Mouse (Mus musculus) embryonic facial prominence, embryonic 12.5 days (tissue): ENCODE data around the gene Gstt1. TPM values are rescaled to one million over a fixed set of nuclear protein-coding genes. Genes with fewer than 3 reads are reported as not detected.
"Not testable (repeated sequence)": the region's sequence is repeated elsewhere in the genome, so short reads cannot be mapped to it uniquely, and the experiment has no call there.

Experiments
- ATAC-seq: fragments of 200-750 bp; cut with Nextera tagmentation; 2 replicates; pipeline ENCODE4 v1.8.0; 2017; ENCODE audit not compliant: insufficient number of reproducible peaks, insufficient read depth, low FRiP score, low TSS enrichment
- H3K27ac ChIP-seq: fragments of 300-500 bp; sonication (generic); 2 replicates; pipeline ENCODE4 v1.5.1; 2016; ENCODE audit warnings: mild to moderate bottlenecking
- H3K27me3 ChIP-seq: fragments of 300-500 bp; sonication (generic); 2 replicates; pipeline ENCODE4 v1.6.1; 2016; ENCODE audit warnings: mild to moderate bottlenecking, moderate library complexity
- H3K36me3 ChIP-seq: fragments of 300-500 bp; sonication (generic); 2 replicates; pipeline ENCODE4 v1.6.1; 2016; ENCODE audit warnings: mild to moderate bottlenecking
- H3K4me1 ChIP-seq: fragments of 300-500 bp; sonication (generic); 2 replicates; pipeline ENCODE4 v1.6.1; 2016
- H3K4me2 ChIP-seq: fragments of 300-500 bp; sonication (generic); replicated peaks from 2 replicates; pipeline ENCODE4 v1.6.1; 2016; ENCODE audit warnings: mild to moderate bottlenecking, moderate library complexity
- H3K4me3 ChIP-seq: fragments of 300-500 bp; sonication (generic); 2 replicates; pipeline ENCODE4 v1.5.1; 2016; ENCODE audit warnings: mild to moderate bottlenecking
- H3K9ac ChIP-seq: fragments of 300-500 bp; sonication (generic); 2 replicates; pipeline ENCODE4 v1.6.1; 2016; ENCODE audit warnings: mild to moderate bottlenecking, moderate library complexity
- H3K9me3 ChIP-seq: fragments of 300-500 bp; sonication (generic); 2 replicates; pipeline ENCODE4 v1.6.1; 2016; ENCODE audit warnings: mild to moderate bottlenecking, moderate library complexity
- WGBS: fragments of 180-500 bp; shearing (Covaris S2); methylation state at CpG from one replicate; pipeline ENCODE4 v1.1.7; 2016; 5-methylcytosine and 5-hydroxymethylcytosine counted together
- polyA plus RNA-seq: library from polyadenylated mRNA; unstranded; fragments of >200 nt; fragmentation: Nextera tagmentation; extraction: Ambion mirVana; gene quantifications from 2 replicates; pipeline ENCODE4 v1.2.1, GENCODE M21; 2016

Gene Gstt1
- 11.0 TPM in 2 replicates for polyA plus RNA-seq

DNA sequence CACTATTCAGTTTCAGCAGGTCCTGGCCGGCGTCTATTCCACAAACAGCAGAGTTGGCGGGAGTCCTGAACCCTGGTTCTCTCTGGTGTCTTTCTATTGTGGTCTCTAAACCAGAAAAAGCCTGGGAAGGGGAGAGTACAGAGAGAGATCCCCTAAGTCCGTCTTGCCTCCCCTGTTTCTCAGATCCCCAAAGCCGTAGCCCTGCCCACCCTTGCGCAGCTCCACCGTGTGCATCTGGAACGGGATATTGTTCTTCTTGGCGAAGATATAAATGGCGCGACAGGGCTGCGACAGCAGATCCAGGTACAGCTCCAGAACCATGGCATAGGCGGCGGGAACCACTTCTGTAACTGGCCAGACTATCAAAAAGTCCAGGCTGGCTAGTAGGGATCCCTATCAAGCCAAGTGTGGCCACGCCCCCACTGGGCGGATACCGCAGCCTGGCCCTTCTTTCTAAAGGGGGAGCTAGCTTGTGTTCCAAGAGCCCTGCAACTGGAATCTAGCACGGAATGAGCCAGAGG, at the start of gene Gstt1:
Gstt1 (minus strand) TSS at position 409 of the 521 bp plus-strand sequence.
- 2% methylated on average over 18 of the region's 18 CpGs for WGBS
- 0 out of 2 replicates have a peak, but pooled peaks cover 6% of the 10 kb centered on the region for H3K27me3 ChIP-seq
- peak within 1 kb of the TSS; percentile 45 for H3K9ac ChIP-seq
- peaks cover 23% of the 10 kb centered on the region for H3K4me1 ChIP-seq
- H3K9me3 ChIP-seq: no peaks in the 10 kb centered on the region
- H3K36me3 ChIP-seq: no peaks in the 10 kb centered on the region
- ATAC-seq: no peak
- peak within 1 kb of the TSS; percentile 80 for H3K4me2 ChIP-seq
- no peak within 1 kb of the TSS for H3K27ac ChIP-seq
- H3K4me3 ChIP-seq: peak within 1 kb of the TSS; percentile 42

DNA sequence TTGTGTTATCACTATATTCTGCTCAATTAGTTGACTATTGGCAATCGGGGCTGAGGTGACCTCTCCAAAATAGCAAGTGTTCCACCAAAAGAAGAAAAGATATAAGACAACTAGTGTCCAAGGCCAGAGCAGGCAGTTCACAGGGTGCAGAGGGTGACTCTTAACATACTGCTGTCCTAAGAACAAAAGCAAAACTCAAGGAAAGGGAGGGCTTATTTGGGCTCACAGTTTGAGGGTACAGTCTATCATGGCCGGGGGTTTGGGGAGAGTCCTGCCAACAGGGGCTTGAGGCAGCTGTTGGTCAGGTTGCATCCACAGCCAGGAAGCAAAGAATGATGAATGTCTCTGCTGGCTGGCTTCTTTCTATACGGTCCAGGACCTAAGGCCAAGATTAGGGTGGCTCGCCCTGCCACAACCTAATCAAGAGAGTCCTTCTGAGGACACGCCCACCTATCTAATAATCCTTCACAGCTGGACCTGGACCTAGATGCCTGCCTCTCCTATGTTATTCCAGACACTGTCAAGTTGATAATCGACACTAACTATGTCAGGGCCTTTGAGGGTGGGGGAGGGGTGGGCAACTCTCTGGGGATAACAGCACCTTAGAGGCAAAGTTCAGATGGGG, 47.0 kb upstream of the Gstt1 start:
- Histone ChIP-seq H3K4me1 (no peaks in the 10 kb centered on the region), H3K9me3 (no peaks in the 10 kb centered on the region), H3K27me3 (no peaks in the 10 kb centered on the region), H3K4me3 (no peak overlapping the region), H3K27ac (no peak overlapping the region), H3K36me3 (no peaks in the 10 kb centered on the region), H3K4me2 (no peak overlapping the region), H3K9ac (no peak overlapping the region)
- no peak for ATAC-seq
- 84% methylated on average over 6 of the region's 6 CpGs for WGBS

DNA sequence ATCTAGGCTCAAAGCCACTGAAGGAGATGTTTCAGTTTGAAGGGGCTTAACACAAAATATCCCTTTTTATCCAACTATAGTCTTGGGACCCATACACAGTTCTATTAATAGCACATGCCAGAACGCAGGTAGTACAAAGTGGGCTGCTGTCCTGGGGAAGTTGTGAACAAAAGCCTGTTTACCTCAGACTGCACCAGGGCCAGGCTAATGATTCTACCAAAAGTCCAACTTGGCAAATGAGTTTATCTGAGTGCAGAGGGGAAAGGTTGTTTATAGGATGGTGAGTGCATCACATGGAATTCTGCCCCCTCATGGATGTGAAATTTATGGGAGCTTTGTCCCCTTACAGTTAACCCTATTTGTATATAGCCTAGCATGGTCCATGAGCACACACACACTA, 46.4 kb upstream of the Gstt1 start:
- ATAC-seq: no peak

DNA sequence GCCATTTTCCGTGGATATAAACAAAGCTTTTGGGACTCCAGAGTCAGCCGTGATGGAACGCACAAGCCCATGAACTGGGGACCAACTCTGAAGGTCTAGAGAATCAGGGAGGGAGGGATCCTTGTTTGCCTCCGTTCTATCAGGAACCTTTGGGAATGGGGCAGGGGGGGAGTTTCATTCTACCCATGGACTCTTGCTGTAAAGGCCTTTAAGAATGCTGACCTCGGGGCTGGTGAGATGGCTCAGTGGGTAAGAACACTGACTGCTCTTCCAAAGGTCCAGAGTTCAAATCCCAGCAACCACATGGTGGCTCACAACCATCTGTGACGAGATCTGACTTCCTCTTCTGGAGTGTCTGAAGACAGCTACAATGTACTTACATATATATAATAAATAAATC, 45.5 kb upstream of the Gstt1 start:
- not testable (repeated sequence) for H3K4me2 ChIP-seq, H3K4me1 ChIP-seq, H3K27me3 ChIP-seq, H3K9ac ChIP-seq, H3K4me3 ChIP-seq, H3K27ac ChIP-seq, H3K36me3 ChIP-seq, H3K9me3 ChIP-seq, ATAC-seq
- 84% methylated on average over 6 of the region's 6 CpGs for WGBS

More for the DNA sequence above, 46.4 kb upstream of the Gstt1 start:
- Histone ChIP-seq H3K4me1 (no peaks in the 10 kb centered on the region), H3K27me3 (no peaks in the 10 kb centered on the region), H3K9me3 (no peaks in the 10 kb centered on the region), H3K4me3 (no peak overlapping the region), H3K27ac (no peak overlapping the region), H3K9ac (no peak overlapping the region), H3K4me2 (no peak overlapping the region), H3K36me3 (no peaks in the 10 kb centered on the region)
- WGBS: 85% methylated on average over 1 of the region's 1 CpGs

DNA sequence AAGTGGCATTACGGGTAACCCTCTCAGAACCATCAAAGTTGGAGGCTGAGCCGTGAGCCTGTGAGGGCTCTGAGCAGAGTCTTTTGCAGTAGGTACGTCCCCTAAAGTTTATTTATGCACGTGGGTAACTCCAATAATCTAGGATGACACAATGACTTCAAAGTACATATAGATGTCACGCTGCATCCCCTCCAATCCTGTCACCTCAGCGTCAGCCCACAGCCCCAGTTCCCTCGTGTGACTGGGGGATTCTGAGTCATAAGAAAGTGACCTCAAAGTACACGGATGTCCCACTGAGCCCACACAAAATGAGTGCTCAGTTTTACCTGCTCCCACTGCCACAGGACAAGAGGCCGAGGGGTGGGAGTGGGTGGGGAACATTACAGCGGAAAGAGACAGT, 40.7 kb upstream of the Gstt1 start:
- Histone ChIP-seq H3K9me3 (no peaks in the 10 kb centered on the region), H3K27ac (no peak overlapping the region), H3K4me3 (no peak overlapping the region), H3K27me3 (0 out of 2 replicates have a peak, but pooled peaks cover 4% of the 10 kb centered on the region), H3K36me3 (no peaks in the 10 kb centered on the region), H3K4me2 (no peak overlapping the region), H3K4me1 (peaks cover 21% of the 10 kb centered on the region; the same call in 1 of the 2 replicates), H3K9ac (no peak overlapping the region)
- 87% methylated on average over 10 of the region's 10 CpGs for WGBS
- no peak for ATAC-seq

DNA sequence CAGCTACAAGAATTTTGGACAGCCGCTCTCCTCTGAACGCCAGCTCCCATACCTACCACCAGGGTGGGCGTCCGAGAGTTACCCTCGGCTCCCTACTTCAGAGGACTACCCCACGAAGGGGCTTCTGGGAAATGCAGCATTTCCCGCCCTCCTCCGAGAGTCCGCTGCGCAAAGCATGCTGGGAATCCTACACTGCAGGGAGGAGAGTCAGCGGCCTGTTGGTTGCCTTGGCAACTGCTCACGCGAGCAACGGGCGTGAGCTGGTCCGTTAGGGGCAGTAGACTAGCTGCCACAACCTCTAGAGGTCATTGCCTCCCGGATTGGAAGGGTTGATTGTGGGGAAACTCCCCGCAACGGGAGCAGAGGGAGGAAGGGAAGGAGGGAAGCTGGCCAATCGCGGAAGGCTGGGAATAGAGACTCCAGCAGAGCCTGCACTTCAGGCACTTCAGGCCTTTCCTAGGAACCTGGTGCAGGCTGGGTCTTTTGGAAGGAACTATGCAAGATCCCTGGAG, 38.9 kb upstream of the Gstt1 start, which contains the start of gene Gstt2:
Gstt2 (minus strand) TSS at position 177 of the 512 bp plus-strand sequence.
- peak within 1 kb of the TSS; percentile 70 for H3K4me2 ChIP-seq
- no peaks in the 10 kb centered on the region for H3K9me3 ChIP-seq
- peak within 1 kb of the TSS; percentile 41 for H3K4me3 ChIP-seq
- H3K4me1 ChIP-seq: peaks cover 27% of the 10 kb centered on the region; the same call in 1 of the 2 replicates
- 0% methylated on average over 21 of the region's 21 CpGs for WGBS
- H3K27me3 ChIP-seq: peaks cover 15% of the 10 kb centered on the region; the same call in 1 of the 2 replicates
- ATAC-seq: peak; percentile 84
- H3K27ac ChIP-seq: peak within 1 kb of the TSS; percentile 88
- H3K36me3 ChIP-seq: no peaks in the 10 kb centered on the region
- H3K9ac ChIP-seq: peak within 1 kb of the TSS; percentile 50

DNA sequence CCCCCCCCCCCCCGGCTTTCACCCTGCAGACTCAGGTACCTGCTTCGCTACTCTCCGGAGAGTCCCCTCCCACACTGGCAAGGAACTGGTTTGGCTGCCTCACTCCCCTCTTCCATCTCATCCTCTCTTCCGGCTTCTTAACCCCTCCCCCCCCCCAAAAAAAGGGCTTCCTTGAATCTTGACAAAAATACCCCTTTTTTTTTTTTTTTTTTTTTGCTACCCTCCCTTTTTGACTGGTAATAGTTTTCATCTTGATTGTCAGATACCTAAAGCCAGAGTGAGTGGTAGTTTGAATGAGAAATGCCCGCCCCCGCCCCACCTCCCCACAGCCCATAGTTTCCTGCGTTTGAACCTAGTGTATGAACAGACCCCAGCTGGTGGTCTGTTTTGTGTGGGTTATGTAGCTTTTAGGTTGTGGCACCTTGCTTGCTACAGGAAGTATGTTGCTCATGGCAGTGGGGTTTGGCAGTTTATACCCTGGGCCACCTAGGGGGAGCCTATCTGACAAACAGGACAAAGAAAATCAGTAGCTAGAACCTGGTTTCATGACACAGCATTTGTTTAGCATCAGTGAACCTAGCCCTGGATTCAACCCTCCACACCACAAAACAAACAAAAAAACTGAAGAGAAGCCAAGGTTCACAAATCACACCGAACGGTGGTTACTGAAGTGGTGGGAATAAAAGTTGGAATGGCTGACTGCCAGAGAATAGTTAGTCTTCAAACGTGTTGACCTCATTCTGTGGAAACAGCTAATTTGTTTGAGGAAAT, 37.6 kb upstream of the Gstt1 start:
- Histone ChIP-seq H3K27ac (no peak overlapping the region), H3K9me3 (no peaks in the 10 kb centered on the region), H3K4me2 (peak overlapping the region; percentile 66), H3K36me3 (no peaks in the 10 kb centered on the region), H3K9ac (no peak overlapping the region), H3K4me3 (peak overlapping the region; percentile 26), H3K4me1 (peaks cover 27% of the 10 kb centered on the region; the same call in 1 of the 2 replicates), H3K27me3 (peaks cover 16% of the 10 kb centered on the region; the same call in 1 of the 2 replicates)
- ATAC-seq: no peak
- 25% methylated on average over 10 of the region's 10 CpGs for WGBS

DNA sequence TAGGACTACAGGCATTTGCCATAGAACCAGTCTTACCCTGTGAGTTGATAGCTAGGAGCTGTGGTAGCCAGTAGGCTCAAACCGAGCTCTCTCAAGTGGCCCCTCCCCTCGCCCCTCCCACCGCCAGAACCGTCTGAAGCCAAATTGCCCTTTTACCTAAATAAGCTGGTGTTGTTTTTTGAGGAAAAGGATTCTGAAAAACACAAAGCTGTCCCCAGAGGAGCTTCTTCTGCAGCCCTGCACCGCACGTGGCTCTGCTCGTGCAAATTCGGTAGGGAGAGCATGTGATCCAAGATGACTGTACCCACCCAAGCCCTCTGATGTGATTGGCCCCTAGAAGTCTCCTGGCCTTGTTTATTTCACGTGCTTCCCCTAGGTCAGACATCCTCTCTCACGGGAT, 36.9 kb upstream of the Gstt1 start:
- peak overlapping the region; percentile 66 for H3K4me2 ChIP-seq
- H3K27ac ChIP-seq: no peak overlapping the region
- H3K27me3 ChIP-seq: peaks cover 16% of the 10 kb centered on the region; the same call in 1 of the 2 replicates
- no peak for ATAC-seq
- 2% methylated on average over 10 of the region's 10 CpGs for WGBS
- no peaks in the 10 kb centered on the region for H3K36me3 ChIP-seq
- H3K4me1 ChIP-seq: peaks cover 27% of the 10 kb centered on the region; the same call in 1 of the 2 replicates
- no peaks in the 10 kb centered on the region for H3K9me3 ChIP-seq
- H3K9ac ChIP-seq: no peak overlapping the region
- peak overlapping the region; percentile 26 for H3K4me3 ChIP-seq

DNA sequence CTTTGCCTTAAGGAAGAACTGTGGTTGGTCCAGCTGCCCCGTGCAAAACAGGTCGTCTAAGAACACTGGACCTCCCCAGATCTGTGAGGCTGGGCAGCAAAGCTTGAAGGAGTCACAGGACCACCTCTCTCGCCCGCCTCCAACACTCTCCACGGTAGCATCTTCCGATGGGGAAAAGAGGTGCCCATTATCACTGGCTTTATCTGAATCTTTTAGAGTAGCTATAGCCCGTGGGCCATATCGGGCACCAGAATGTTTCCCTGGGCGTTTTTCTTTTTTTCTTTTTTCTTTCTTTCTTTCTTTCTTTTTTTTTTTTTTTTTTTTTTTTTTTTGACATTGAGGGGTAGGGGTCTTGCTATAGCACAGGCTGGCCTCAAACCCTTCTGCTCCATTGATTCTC, 36.3 kb upstream of the Gstt1 start:
- Histone ChIP-seq H3K4me3 (peak overlapping the region; percentile 35), H3K4me1 (peaks cover 27% of the 10 kb centered on the region; the same call in 1 of the 2 replicates), H3K9me3 (no peaks in the 10 kb centered on the region), H3K27ac (no peak overlapping the region), H3K9ac (peak overlapping the region; percentile 37; the same call in 1 of the 2 replicates), H3K36me3 (no peaks in the 10 kb centered on the region), H3K27me3 (peaks cover 16% of the 10 kb centered on the region; the same call in 1 of the 2 replicates), H3K4me2 (peak overlapping the region; percentile 66)
- ATAC-seq: no peak
- WGBS: 14% methylated on average over 9 of the region's 9 CpGs

DNA sequence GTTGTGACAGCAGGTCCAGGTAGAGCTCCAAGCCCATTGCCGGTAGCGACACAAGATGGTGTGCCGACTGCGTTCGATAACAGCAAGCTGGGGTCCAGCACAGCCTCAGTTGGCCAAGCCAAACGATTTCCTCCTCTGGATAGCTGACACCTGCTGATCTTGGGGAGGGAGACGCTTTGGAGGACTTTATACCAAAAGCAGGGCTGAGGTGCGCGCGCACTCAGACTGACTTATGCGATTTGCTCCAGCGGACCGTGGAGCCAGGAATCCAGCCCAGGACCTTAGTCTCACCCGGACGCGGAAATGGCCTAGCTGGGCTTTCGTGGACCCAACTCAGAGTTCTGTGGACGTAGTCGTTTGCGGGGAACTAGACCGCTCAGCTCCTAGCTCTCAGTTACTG, 35.9 kb upstream of the Gstt1 start:
- peaks cover 27% of the 10 kb centered on the region; the same call in 1 of the 2 replicates for H3K4me1 ChIP-seq
- H3K9me3 ChIP-seq: no peaks in the 10 kb centered on the region
- peaks cover 16% of the 10 kb centered on the region; the same call in 1 of the 2 replicates for H3K27me3 ChIP-seq
- no peak for ATAC-seq
- peak overlapping the region; percentile 37; the same call in 1 of the 2 replicates for H3K9ac ChIP-seq
- H3K4me3 ChIP-seq: peak overlapping the region; percentile 35
- no peak overlapping the region for H3K27ac ChIP-seq
- H3K4me2 ChIP-seq: peak overlapping the region; percentile 66
- H3K36me3 ChIP-seq: no peaks in the 10 kb centered on the region
- WGBS: 1% methylated on average over 21 of the region's 21 CpGs

DNA sequence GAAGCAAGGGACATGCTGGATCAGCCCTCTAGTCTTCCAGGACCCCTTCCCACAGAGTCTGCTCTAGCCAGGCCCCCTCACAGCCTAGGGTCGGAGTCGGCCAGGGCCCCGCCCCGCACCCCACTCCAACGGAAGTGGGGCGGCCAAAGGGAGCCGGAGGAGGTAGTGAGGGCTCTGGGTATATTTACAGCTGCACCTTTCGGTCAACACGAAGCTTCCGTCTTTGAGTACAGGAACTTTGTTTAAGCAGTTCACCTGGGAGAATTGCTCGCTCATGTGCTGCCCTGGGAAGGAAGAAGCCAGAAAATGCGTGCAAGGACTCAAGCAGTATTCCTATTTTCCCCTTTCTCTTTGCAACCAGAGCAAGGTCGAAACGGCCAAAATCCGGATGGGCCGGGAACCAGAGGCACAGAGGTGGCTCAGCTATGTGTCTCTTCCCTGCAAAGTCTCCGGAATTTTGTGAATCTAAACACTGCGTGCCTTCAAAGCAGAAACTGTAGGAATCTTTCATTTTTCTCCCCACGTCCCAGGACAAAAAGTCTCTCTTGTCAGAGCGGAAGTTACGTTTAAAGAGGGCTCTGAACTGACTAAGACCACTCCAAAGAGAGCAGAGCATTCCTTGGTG, 35.2 kb upstream of the Gstt1 start:
- H3K9ac ChIP-seq: peak overlapping the region; percentile 47; the same call in 1 of the 2 replicates

More for the DNA sequence above, 35.2 kb upstream of the Gstt1 start:
- no peaks in the 10 kb centered on the region for H3K36me3 ChIP-seq
- H3K4me2 ChIP-seq: peak overlapping the region; percentile 66
- peak overlapping the region; percentile 35 for H3K4me3 ChIP-seq
- peaks cover 16% of the 10 kb centered on the region; the same call in 1 of the 2 replicates for H3K27me3 ChIP-seq
- 10% methylated on average over 21 of the region's 21 CpGs for WGBS
- peaks cover 27% of the 10 kb centered on the region; the same call in 1 of the 2 replicates for H3K4me1 ChIP-seq
- no peak for ATAC-seq
- H3K27ac ChIP-seq: no peak overlapping the region
- no peaks in the 10 kb centered on the region for H3K9me3 ChIP-seq
